Mouse (Mus musculus): ENCODE data around the gene Cilp2.

DNA sequence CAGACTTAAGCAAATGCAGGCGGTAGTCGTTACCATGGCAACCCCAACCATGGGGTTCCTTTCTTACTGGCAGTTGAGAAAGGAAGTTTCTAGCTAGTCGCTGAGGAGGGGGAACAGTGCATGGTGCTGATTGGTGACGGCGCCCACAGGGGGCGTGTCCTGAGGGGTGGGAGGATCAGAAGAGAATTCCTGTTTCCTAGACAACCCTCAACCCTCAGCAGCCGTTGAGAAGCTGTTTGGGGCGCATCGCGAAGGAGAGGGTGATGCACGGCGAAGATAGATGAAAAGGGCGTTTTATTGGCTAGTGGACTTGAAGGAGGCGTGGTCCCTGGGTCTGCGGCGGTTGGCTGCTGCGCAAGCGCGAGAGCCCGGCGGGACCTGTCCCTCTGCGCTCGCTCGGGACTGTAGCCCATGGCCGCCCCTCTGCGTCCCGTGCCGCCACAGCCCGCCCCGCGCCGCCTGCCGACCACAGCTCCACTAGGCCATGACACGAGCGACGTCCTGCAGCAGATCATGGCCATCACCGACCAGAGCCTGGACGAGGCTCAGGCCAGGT lies 55.1 kb downstream of the Cilp2 start, which contains the start of gene Pbx4:
- no peak for TF ChIP-seq CTCF (IDR thresholded peaks at IDR 0.05; ENCODE audit: insufficient read depth, low read depth, low read length)
- peak; percentile 39; the same call in 1 of the 2 replicates for TF ChIP-seq POLR2A (IDR thresholded peaks at IDR 0.05; ENCODE audit: insufficient read depth, low read depth, low read length)

Measured in olfactory bulb, adult 2 months (tissue).